Mouse (Mus musculus): ENCODE results near the gene Galk1. TPM values are rescaled to one million over a fixed set of nuclear protein-coding genes. Genes with fewer than 3 reads are reported as not detected.

The Galk1 gene
- total RNA-seq (2023): 1 to 10 TPM; 7.2 to 7.7 TPM

DNA sequence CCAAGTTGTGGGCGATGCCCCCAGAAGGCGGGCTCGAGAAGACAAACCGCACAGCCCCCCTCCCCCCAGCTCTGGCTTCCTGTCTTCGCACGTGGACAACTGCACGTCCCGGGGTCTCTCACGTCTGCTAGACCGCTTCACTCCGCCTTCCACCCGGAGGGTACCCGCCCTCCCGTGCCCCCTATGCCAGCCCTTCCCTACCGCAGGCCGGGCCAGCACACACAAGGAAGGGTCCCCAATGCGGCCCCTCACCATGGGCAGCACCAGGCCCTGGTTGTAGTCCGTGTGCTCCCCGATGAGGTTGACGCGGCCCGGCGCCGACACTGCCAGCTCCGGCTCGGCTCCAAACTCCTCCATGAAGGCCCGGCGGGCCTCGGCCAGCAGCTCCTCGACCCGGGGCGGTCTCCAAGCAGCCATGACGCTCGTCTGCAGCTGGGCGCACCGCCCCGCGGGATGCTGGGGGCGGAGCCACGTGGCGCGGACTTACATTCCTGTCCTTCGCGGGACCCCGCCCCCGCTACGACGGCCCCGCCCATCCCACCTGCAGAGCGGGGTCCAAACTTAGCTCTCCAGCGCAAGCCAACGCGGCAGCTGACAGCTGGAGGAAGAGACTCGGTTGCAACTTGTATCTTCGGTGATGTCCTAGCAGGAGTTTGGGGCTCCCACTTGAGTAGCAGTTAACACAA lies at the start of gene Galk1:
Galk1 (minus strand) TSS at position 458 of the 686 bp plus-strand sequence.

DNA sequence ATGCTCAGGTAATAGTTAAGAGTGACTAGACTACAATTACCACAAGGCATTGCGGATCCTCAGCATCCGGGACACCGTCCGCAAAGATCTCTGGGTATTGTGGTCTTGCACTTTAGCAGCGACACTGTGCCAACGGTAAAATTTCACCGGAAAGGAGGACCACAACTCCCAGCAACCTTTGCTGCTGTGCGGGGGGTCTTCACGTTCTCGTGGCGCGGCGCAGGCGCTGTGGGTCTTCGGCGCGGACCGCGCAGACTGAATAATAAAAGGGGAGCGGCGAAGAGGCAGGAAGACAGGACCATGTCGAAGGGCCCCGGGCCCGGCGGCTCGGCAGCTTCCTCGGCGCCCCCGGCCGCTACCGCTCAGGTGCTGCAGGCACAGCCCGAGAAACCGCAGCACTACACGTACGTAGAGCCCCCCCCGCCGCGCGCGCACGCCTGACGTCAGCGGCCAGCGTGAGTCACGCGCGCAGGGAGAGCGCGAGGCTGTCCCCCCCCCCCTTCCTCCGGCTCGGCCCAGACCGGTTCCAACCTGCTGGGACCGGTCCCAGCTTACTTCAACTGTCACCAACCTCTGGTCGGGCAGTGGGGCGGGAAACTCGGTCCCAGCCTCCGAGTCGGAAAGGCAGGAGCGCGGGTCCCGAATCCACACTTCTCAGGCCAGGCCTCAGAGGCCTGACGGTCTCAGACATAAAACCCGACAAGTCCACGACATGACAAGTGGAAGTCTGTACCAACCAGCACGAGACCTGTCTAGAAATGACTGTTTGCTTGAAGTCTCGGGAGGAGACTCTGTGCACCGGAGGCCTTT lies 17.8 kb upstream of the Galk1 start, which contains the start of gene Unk:
Unk (plus strand) TSS at position 235 of the 810 bp plus-strand sequence.

DNA sequence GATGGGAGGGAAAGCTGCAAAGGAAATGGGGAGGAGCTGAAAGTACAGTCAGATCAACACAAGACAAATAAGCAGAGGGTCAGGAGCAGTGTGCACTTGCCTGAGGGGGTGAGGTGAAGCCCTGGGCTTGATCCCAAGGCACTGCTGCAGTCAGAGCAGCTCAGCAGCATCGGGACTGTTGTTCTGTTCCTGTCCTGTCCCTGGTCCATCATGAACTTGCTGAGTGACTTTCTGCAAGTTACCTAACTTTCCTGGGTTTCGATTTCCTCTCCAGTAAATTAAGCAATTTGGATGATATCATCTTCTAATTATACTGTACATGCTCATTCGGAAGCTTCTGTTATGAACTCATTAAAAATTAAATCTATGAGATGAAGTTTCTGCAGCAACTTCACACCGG lies 15.2 kb upstream of the Galk1 start, which contains the start of gene H3f3b:
H3f3b (minus strand) TSS at position 207 of the 400 bp plus-strand sequence.

GRCm38 (mm10) chr11:115974309-115975082 lies 38.0 kb downstream of the Galk1 start, which contains the start of gene Itgb4:
Gene Itgb4 (plus strand): TSS chr11:115974709.

Other genes starting within 250 kb of the Galk1 start
- 10 to 100 TPM; 39.2 to 46.9 TPM for gene Tmem94, start 247.3 kb downstream of the Galk1 start, total RNA-seq (2023)
- 1 to 10 TPM; 1.6 to 2.2 TPM for gene Caskin2, start 199.1 kb downstream of the Galk1 start, total RNA-seq (2023)
- 1 to 10 TPM; 4.3 to 6.6 TPM for gene Tsen54, start 198.0 kb downstream of the Galk1 start, total RNA-seq (2023)
- 1 to 10 TPM; 2.8 to 3.5 TPM for gene Llgl2, start 188.7 kb downstream of the Galk1 start, total RNA-seq (2023)
- gene Myo15b, start 154.3 kb downstream of the Galk1 start, total RNA-seq (2023): 1 to 10 TPM; 1.2 to 2.1 TPM
- 10 to 100 TPM; 62.1 to 64.5 TPM for gene Smim5, start 112.8 kb downstream of the Galk1 start, total RNA-seq (2023)
- gene Smim6, start 100.7 kb downstream of the Galk1 start, total RNA-seq (2023): 1 to 10 TPM; 6.0 to 6.3 TPM
- 10 to 100 TPM; 24.2 to 28.0 TPM for gene Sap30bp, start 79.4 kb downstream of the Galk1 start, total RNA-seq (2023)
- gene Recql5, start 79.2 kb downstream of the Galk1 start, total RNA-seq (2023): 10 to 100 TPM; 26.4 to 28.9 TPM
- under 1 TPM; 0.07 to 0.09 TPM for gene Itgb4, start 38.0 kb downstream of the Galk1 start, total RNA-seq (2023)
- gene H3f3b, start 15.2 kb upstream of the Galk1 start, total RNA-seq (2023): 1,000 to 10,000 TPM; 3,921 to 4,178 TPM
- gene Unk, start 17.6 kb upstream of the Galk1 start, total RNA-seq (2023): 10 to 100 TPM; 20.9 to 23.4 TPM
- 10 to 100 TPM; 87.3 to 94.0 TPM for gene Unc13d, start 65.2 kb upstream of the Galk1 start, total RNA-seq (2023)
- gene Wbp2, start 74.3 kb upstream of the Galk1 start, total RNA-seq (2023): 100 to 1,000 TPM; 124 to 141 TPM
- gene Trim47, start 114.5 kb upstream of the Galk1 start, total RNA-seq (2023): under 1 TPM; 0.35 to 0.77 TPM
- 1 to 10 TPM; 6.7 to 8.8 TPM for gene Trim65, start 118.4 kb upstream of the Galk1 start, total RNA-seq (2023)
- 10 to 100 TPM; 15.6 to 17.3 TPM for gene Mrpl38, start 126.1 kb upstream of the Galk1 start, total RNA-seq (2023)
- 1 to 10 TPM; 6.0 to 9.4 TPM for gene Fbf1, start 155.4 kb upstream of the Galk1 start, total RNA-seq (2023)
- 10 to 100 TPM; 24.6 to 28.1 TPM for gene Ten1, start 186.1 kb upstream of the Galk1 start, total RNA-seq (2023)
- gene Acox1, start 186.3 kb upstream of the Galk1 start, total RNA-seq (2023): 10 to 100 TPM; 25.9 to 28.7 TPM
- not detected for gene Evpl, start 225.4 kb upstream of the Galk1 start, total RNA-seq (2023)

All from neutrophil, adult 83 days (primary cell).